Mouse (Mus musculus): ENCODE data around the gene Myh1.

The Myh1 gene

DNA sequence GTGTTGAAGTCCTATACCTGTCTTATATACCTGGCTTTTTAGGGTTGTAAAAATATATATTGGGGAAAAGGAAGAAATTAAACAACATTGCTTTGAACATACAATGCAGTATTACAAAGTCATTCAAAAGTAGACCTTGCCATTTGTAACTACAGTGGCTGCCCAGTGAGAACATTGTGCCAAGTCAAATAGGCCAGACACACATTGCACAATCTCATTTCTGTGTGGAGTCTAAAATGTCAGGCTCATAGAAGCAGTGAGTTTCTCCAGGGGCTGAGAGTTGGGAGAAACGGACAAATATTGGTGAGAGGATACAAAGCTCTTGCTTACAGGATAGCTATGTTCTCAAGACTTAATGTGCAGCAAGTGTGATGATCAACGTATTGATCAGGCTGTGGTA, 30.1 kb downstream of the Myh1 start:
- DNase-seq (ENCODE audit: inconsistent ontology term) = no peak

DNA sequence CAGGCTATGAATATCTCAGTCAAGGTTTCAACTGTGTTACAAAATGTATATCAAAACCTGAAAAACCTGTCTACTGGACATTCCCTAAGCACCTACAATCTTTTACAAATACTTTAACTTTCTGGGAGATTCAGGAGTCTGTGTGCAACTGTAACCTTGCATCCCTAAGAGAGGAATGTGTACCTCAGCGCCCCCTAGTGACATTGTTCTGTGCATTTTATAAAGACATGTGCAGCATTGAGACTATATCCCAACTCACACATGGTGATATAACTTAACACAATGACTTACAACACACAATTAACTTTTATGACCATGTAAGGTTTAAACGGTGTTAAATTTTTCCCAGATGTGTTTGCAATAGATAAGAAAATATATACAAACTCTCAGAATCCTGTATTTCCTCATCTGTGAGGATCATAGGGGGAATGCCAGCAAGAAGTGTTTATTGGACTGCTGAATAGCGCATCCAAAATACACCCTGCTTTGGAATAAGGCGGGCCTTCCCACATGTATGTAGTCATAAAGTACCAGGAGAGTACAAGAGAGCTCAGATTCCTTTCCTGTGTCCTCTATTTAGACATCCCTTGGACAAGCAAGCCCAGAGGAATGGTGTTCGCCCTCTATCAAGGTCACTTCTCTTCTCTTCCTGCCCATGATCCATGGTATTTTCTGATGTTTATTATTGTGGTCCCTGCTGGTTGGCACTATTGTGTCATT, 35.9 kb downstream of the Myh1 start:
- peak; percentile 34 for DNase-seq (ENCODE audit: inconsistent ontology term)

DNA sequence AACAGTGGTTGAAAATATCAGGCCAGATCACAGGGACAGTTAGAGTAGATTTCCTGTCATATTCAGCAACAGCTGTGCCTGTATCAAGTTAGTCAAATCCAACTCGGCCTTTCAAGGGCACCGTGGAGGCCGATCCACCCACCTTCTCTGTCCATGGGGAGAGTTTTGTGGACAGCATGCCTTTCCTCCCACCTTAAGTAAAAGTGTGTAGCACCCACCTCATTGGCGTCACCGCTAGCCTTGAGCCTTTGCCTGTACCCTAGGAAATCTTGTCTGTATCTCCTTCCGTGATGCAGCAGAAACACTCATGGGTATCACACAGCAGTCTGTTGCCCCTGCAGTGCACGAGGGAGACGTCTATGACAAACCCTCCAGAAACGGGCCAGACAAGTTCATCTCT, 36.9 kb downstream of the Myh1 start:
- no peak for DNase-seq (ENCODE audit: inconsistent ontology term)

DNA sequence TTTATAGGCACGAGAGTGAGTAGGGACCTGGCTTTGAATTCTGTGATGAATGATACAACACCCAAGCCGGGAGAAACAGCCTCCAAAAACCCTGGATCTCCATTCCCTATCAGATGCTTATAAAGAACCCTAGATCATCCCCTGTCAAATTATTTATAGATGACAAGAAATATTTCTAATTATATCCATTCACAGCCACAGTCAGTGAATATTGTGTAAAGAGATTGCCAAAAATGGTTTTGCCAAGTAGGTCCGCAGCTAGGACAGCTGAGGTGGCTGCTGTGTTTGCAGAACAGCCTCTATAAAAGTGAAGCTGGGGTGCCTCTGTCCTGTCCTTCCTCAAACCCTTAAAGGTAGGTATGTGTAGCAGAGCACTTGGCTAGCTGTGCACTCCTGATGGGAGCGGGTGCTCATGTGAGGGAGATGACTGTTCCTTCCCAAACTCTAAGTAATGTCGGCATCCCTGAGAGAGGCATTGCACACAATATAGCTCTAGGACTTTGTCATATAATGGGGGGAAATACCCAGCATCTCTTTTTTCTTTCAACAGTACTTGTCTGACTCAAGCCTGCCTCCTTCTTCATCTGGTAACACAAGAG, 37.7 kb downstream of the Myh1 start, which contains the start of gene Myh4:
Gene Myh4, plus strand, starts transcription at position 549 of the 599 bp plus-strand sequence.
- no peak for DNase-seq (ENCODE audit: inconsistent ontology term)

DNA sequence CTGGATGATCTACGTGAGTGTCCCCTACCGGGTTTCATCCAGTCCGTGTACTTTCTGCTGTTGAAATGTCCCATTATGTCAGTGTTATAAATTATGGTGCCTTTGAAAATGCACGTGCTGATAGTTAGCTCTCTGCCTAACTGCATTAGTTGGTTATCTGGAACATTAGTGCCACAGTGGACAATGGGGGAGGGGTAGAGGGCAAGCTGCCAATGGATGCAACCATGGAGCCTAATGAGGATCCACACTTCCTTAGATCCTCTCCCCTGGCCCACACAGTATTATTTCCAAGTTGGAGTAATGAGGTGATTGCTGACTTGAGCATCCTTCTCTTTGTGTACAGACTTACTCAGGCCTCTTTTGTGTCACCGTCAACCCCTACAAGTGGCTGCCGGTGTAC, 41.2 kb downstream of the Myh1 start:
- DNase-seq (ENCODE audit: inconsistent ontology term) = no peak

DNA sequence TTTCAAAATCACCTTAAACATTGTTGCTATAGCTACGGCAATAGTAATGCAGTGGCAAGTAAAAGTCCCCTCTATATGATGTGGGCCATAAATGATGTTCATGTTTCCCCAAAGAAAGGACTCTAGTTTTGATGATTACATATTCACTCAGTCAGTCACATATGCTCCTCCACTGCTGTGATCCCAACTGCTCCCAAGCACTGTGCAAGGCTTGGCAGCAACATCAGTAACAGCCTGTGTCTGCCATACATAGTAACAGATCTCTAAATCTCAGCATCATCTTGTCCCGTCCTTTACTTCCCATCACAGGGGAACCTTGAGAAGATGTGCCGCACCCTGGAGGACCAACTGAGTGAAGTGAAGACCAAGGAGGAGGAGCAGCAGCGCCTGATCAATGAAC, 53.8 kb downstream of the Myh1 start:
- no peak for DNase-seq (ENCODE audit: inconsistent ontology term)

DNA sequence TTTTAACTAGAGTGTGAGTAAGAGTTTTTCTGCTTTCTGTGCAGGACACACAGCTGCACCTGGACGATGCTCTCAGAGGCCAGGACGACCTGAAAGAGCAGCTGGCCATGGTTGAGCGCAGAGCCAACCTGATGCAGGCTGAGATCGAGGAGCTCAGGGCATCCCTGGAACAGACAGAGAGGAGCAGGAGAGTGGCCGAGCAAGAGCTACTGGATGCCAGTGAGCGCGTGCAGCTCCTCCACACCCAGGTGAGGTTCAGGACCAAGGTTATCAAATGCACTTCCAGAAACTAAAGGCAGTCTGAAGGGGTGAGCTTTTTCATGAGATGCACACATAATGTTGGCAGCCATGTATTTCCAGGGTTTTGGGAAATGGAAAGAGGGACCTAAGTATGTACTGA, 57.2 kb downstream of the Myh1 start:
- no peak for DNase-seq (ENCODE audit: inconsistent ontology term)

DNA sequence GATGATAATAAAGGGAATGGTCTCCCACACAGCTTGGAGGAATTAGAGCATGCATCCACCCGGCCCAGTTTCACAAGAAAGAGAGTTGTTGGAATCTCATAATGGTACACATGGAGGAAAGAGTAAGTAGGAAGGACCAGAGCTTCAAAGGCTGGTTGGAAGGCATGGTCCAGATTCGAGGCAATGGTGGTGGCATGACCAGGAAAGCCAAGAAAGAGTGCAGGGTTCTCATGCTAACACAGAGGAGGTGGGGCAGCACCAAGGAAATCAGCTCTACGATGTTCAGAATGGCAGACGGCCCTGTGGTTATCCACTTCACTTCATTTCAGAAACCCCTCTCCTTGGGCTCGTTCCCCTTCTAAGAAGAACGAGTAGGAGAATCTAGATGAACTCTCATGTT, 61.1 kb downstream of the Myh1 start:
- no peak for DNase-seq (ENCODE audit: inconsistent ontology term)

Measured in Muller cell, postnatal 12 days (primary cell).